Mouse (Mus musculus) cerebellum, adult 2 months (tissue): ENCODE data around the gene Ifnb1.

Experiments used
- CTCF ChIP-seq: fragments of 200-500 bp; IDR thresholded peaks from 2 replicates; pipeline ENCODE4 v1.5.1; 2011; ENCODE audit warnings: low read depth, mild to moderate bottlenecking, control low read depth, low read length, moderate library complexity, borderline replicate concordance; ENCODE audit not compliant: insufficient read depth
- POLR2A ChIP-seq: fragments of 200-500 bp; IDR thresholded peaks from 2 replicates; pipeline ENCODE4 v1.6.1; 2011; ENCODE audit warnings: low read length, control low read depth, borderline replicate concordance; ENCODE audit not compliant: insufficient read depth

- TF ChIP-seq CTCF (no peak), POLR2A (no peak)
Observed at GRCm38 (mm10) chr4:88526379-88527049, 3.9 kb upstream of the Ifnb1 start.
